Mouse (Mus musculus) megakaryocyte, embryonic 14.5 days (primary cell): Measurements from ENCODE around the gene Pex5l.

Experiments
- FLI1 ChIP-seq: IDR thresholded peaks from 2 replicates; pipeline ENCODE4 v1.6.1; 2012; ENCODE audit warnings: low read length, inconsistent platforms, mixed read lengths
- GATA1 ChIP-seq: IDR thresholded peaks from 3 replicates; pipeline ENCODE4 v1.6.1; 2012; ENCODE audit warnings: mixed read lengths, low read length, inconsistent platforms, borderline replicate concordance

GRCm38 (mm10) chr3:33089470-33089869 is 53.6 kb downstream of the Pex5l start:
- TF ChIP-seq FLI1 (no peak), GATA1 (no peak)
